Mouse (Mus musculus) stomach, embryonic 15.5 days (tissue): ENCODE results near the gene Aco2. TPM values are rescaled to one million over a fixed set of nuclear protein-coding genes. Genes with fewer than 3 reads are reported as not detected.

Experiments
- ATAC-seq: fragments of 200-750 bp; cut with Nextera tagmentation; 2 replicates; pipeline ENCODE4 v1.8.0; 2017; ENCODE audit warnings: low read depth, moderate number of reproducible peaks, moderate TSS enrichment; ENCODE audit not compliant: insufficient read depth, low FRiP score
- H3K27ac ChIP-seq: fragments of 300-500 bp; sonication (generic); 2 replicates; pipeline ENCODE4 v1.5.1; 2015; ENCODE audit warnings: mild to moderate bottlenecking, inconsistent platforms
- H3K27me3 ChIP-seq: fragments of 300-500 bp; sonication (generic); replicated peaks from 2 replicates; pipeline ENCODE4 v1.6.1; 2015; ENCODE audit warnings: inconsistent platforms
- H3K36me3 ChIP-seq: fragments of 300-500 bp; sonication (generic); 2 replicates; pipeline ENCODE4 v1.6.1; 2015; ENCODE audit warnings: inconsistent platforms
- H3K4me1 ChIP-seq: fragments of 300-500 bp; sonication (generic); 2 replicates; pipeline ENCODE4 v1.6.1; 2015; ENCODE audit warnings: inconsistent platforms
- H3K4me2 ChIP-seq: fragments of 300-500 bp; sonication (generic); 2 replicates; pipeline ENCODE4 v1.6.1; 2015; ENCODE audit warnings: mild to moderate bottlenecking, inconsistent platforms
- H3K4me3 ChIP-seq: fragments of 300-500 bp; sonication (generic); replicated peaks from 2 replicates; pipeline ENCODE4 v1.5.1; 2015; ENCODE audit warnings: inconsistent platforms
- H3K9ac ChIP-seq: fragments of 300-500 bp; sonication (generic); 2 replicates; pipeline ENCODE4 v1.6.1; 2015; ENCODE audit warnings: inconsistent platforms
- H3K9me3 ChIP-seq: fragments of 300-500 bp; sonication (generic); 2 replicates; pipeline ENCODE4 v1.6.1; 2016; ENCODE audit warnings: inconsistent platforms
- WGBS: fragments of 180-500 bp; shearing (Covaris S2); methylation state at CpG from one replicate; pipeline ENCODE4 v1.1.7; 2015; 5-methylcytosine and 5-hydroxymethylcytosine counted together
- polyA plus RNA-seq: library from polyadenylated mRNA; unstranded; fragments of >200 nt; fragmentation: Nextera tagmentation; extraction: Ambion mirVana; gene quantifications from 2 replicates; pipeline ENCODE4 v1.2.1, GENCODE M21; 2015

The Aco2 gene
- polyA plus RNA-seq, 1 experiment from 2014 or later = 153 TPM

- Histone ChIP-seq H3K27me3 (no peaks in the 10 kb centered on the region), H3K9ac (no peak overlapping the region), H3K4me3 (no peak overlapping the region), H3K27ac (peak overlapping the region; percentile 71; the same call in 1 of the 2 replicates), H3K4me2 (no peak overlapping the region), H3K9me3 (no peaks in the 10 kb centered on the region), H3K4me1 (peaks cover 21% of the 10 kb centered on the region), H3K36me3 (no peaks in the 10 kb centered on the region)
- WGBS = 48% methylated on average over 4 of the region's 4 CpGs
- ATAC-seq = no peak
These were observed 55.6 kb downstream of the Aco2 start for GRCm38 (mm10) chr15:81927741-81928140.

- Histone ChIP-seq H3K4me2 (no peak overlapping the region), H3K4me3 (no peak overlapping the region), H3K36me3 (no peaks in the 10 kb centered on the region), H3K9ac (no peak overlapping the region), H3K4me1 (peaks cover 26% of the 10 kb centered on the region), H3K9me3 (no peaks in the 10 kb centered on the region), H3K27me3 (no peaks in the 10 kb centered on the region), H3K27ac (peak overlapping the region; percentile 49; the same call in 1 of the 2 replicates)
- ATAC-seq = no peak
- WGBS = 52% methylated on average over 11 of the region's 11 CpGs
These were observed 56.2 kb downstream of the Aco2 start for GRCm38 (mm10) chr15:81928277-81928676.

GRCm38 (mm10) chr15:81932951-81933470 lies 60.9 kb downstream of the Aco2 start:
- Histone ChIP-seq H3K4me2 (peak overlapping the region; percentile 27), H3K9me3 (no peaks in the 10 kb centered on the region), H3K9ac (no peak overlapping the region), H3K27me3 (no peaks in the 10 kb centered on the region), H3K4me3 (no peak overlapping the region), H3K36me3 (no peaks in the 10 kb centered on the region), H3K27ac (no peak overlapping the region), H3K4me1 (peaks cover 25% of the 10 kb centered on the region)
- ATAC-seq = no peak
- WGBS = 16% methylated on average over 12 of the region's 12 CpGs

GRCm38 (mm10) chr15:81933986-81934385 lies 61.9 kb downstream of the Aco2 start:
- Histone ChIP-seq H3K9me3 (no peaks in the 10 kb centered on the region), H3K36me3 (no peaks in the 10 kb centered on the region), H3K27me3 (no peaks in the 10 kb centered on the region), H3K4me3 (no peak overlapping the region), H3K9ac (no peak overlapping the region), H3K4me1 (peaks cover 28% of the 10 kb centered on the region), H3K4me2 (no peak overlapping the region), H3K27ac (no peak overlapping the region)
- WGBS = 82% methylated on average over 1 of the region's 1 CpGs
- ATAC-seq = no peak

- Histone ChIP-seq H3K9ac (no peak overlapping the region), H3K4me3 (peak overlapping the region; percentile 50), H3K36me3 (no peaks in the 10 kb centered on the region), H3K4me2 (peak overlapping the region; percentile 71), H3K4me1 (peaks cover 28% of the 10 kb centered on the region), H3K27me3 (no peaks in the 10 kb centered on the region), H3K27ac (peak overlapping the region; percentile 74), H3K9me3 (no peaks in the 10 kb centered on the region)
- no peak; the same call in 1 of the 2 replicates for ATAC-seq
- 47% methylated on average over 7 of the region's 7 CpGs for WGBS
These were observed 63.9 kb downstream of the Aco2 start for GRCm38 (mm10) chr15:81935869-81936637.

- no peaks in the 10 kb centered on the region for H3K9me3 ChIP-seq
- WGBS = 3% methylated on average over 12 of the region's 12 CpGs
- H3K4me1 ChIP-seq = peaks cover 28% of the 10 kb centered on the region
- H3K36me3 ChIP-seq = no peaks in the 10 kb centered on the region
- H3K4me2 ChIP-seq = peak within 1 kb of the TSS; percentile 71
- H3K4me3 ChIP-seq = peak within 1 kb of the TSS; percentile 50
- H3K27me3 ChIP-seq = no peaks in the 10 kb centered on the region
- peak; percentile 57; the same call in 1 of the 2 replicates for ATAC-seq
- H3K9ac ChIP-seq = no peak within 1 kb of the TSS; the same call in 1 of the 2 replicates
- H3K27ac ChIP-seq = peak within 1 kb of the TSS; percentile 74
These were observed 64.6 kb downstream of the Aco2 start, which contains the start of gene Csdc2 for GRCm38 (mm10) chr15:81936679-81937078. Gene Csdc2 (plus strand): TSS chr15:81936759.

GRCm38 (mm10) chr15:81937098-81937972 lies 65.2 kb downstream of the Aco2 start:
- no peaks in the 10 kb centered on the region for H3K36me3 ChIP-seq
- WGBS = 13% methylated on average over 19 of the region's 19 CpGs
- peak overlapping the region; percentile 50 for H3K4me3 ChIP-seq
- H3K9ac ChIP-seq = no peak overlapping the region; the same call in 1 of the 2 replicates
- peak; percentile 9; the same call in 1 of the 2 replicates for ATAC-seq
- no peaks in the 10 kb centered on the region for H3K27me3 ChIP-seq
- peak overlapping the region; percentile 74 for H3K27ac ChIP-seq
- H3K4me2 ChIP-seq = peak overlapping the region; percentile 71
- peaks cover 28% of the 10 kb centered on the region for H3K4me1 ChIP-seq
- no peaks in the 10 kb centered on the region for H3K9me3 ChIP-seq

- 33% methylated on average over 2 of the region's 2 CpGs for WGBS
- Histone ChIP-seq H3K4me3 (no peak overlapping the region), H3K9me3 (no peaks in the 10 kb centered on the region), H3K4me2 (peak overlapping the region; percentile 71), H3K9ac (no peak overlapping the region), H3K36me3 (no peaks in the 10 kb centered on the region), H3K4me1 (peaks cover 20% of the 10 kb centered on the region), H3K27ac (no peak overlapping the region), H3K27me3 (no peaks in the 10 kb centered on the region)
- no peak for ATAC-seq
These were observed 66.1 kb downstream of the Aco2 start for GRCm38 (mm10) chr15:81938246-81938645.

GRCm38 (mm10) chr15:81939157-81939715 lies 67.1 kb downstream of the Aco2 start:
- no peak overlapping the region for H3K9ac ChIP-seq
- no peak overlapping the region for H3K27ac ChIP-seq
- WGBS = 86% methylated on average over 10 of the region's 10 CpGs
- peaks cover 17% of the 10 kb centered on the region for H3K4me1 ChIP-seq
- no peaks in the 10 kb centered on the region for H3K36me3 ChIP-seq
- no peak for ATAC-seq
- no peak overlapping the region for H3K4me3 ChIP-seq
- H3K9me3 ChIP-seq = no peaks in the 10 kb centered on the region
- H3K27me3 ChIP-seq = no peaks in the 10 kb centered on the region
- H3K4me2 ChIP-seq = no peak overlapping the region

- H3K4me1 ChIP-seq = peaks cover 17% of the 10 kb centered on the region
- no peaks in the 10 kb centered on the region for H3K27me3 ChIP-seq
- H3K4me3 ChIP-seq = no peak overlapping the region
- H3K36me3 ChIP-seq = no peaks in the 10 kb centered on the region
- ATAC-seq = no peak
- H3K27ac ChIP-seq = no peak overlapping the region
- H3K4me2 ChIP-seq = no peak overlapping the region
- 76% methylated on average over 4 of the region's 4 CpGs for WGBS
- H3K9me3 ChIP-seq = no peaks in the 10 kb centered on the region
- H3K9ac ChIP-seq = no peak overlapping the region
These were observed 67.7 kb downstream of the Aco2 start for GRCm38 (mm10) chr15:81939774-81940173.

GRCm38 (mm10) chr15:81940219-81940618 lies 68.1 kb downstream of the Aco2 start:
- WGBS = 88% methylated on average over 5 of the region's 5 CpGs
- no peak overlapping the region for H3K9ac ChIP-seq
- H3K27ac ChIP-seq = no peak overlapping the region
- no peak for ATAC-seq
- H3K36me3 ChIP-seq = no peaks in the 10 kb centered on the region
- no peaks in the 10 kb centered on the region for H3K27me3 ChIP-seq
- H3K4me3 ChIP-seq = no peak overlapping the region
- H3K4me2 ChIP-seq = no peak overlapping the region
- no peaks in the 10 kb centered on the region for H3K9me3 ChIP-seq
- peaks cover 17% of the 10 kb centered on the region for H3K4me1 ChIP-seq
